Mouse (Mus musculus) lung, postnatal 0 days (tissue): ENCODE data around the gene Atp5j2.

Experiments used
- CTCF ChIP-seq: IDR thresholded peaks from 2 replicates; pipeline ENCODE4 v1.5.1; 2016; ENCODE audit warnings: antibody characterized with exemption, mild to moderate bottlenecking
- EP300 ChIP-seq: IDR thresholded peaks from 2 replicates; pipeline ENCODE4 v1.6.1; 2016; ENCODE audit warnings: antibody characterized with exemption, mild to moderate bottlenecking, control low read depth

GRCm38 (mm10) chr5:145140611-145141010 lies 51.3 kb downstream of the Atp5j2 start:
- TF ChIP-seq CTCF (no peak), EP300 (no peak)
